Mouse (Mus musculus): ENCODE data around the gene Vasn.

Gene Vasn

GRCm38 (mm10) chr16:4643670-4644419, 4.1 kb downstream of the Vasn start:
- peak; percentile 89 to 93 for DNase-seq

GRCm38 (mm10) chr16:4645867-4646266, 6.1 kb downstream of the Vasn start:
- DNase-seq: no peak

- no peak for DNase-seq
Measured at GRCm38 (mm10) chr16:4646831-4647230, 7.1 kb downstream of the Vasn start.

GRCm38 (mm10) chr16:4647651-4648141, 8.0 kb downstream of the Vasn start:
- peak; percentile 59 to 76 for DNase-seq

GRCm38 (mm10) chr16:4648416-4649023, 8.8 kb downstream of the Vasn start:
- no peak for DNase-seq

GRCm38 (mm10) chr16:4649211-4649610, 9.5 kb downstream of the Vasn start:
- DNase-seq: no peak

- DNase-seq: no peak
Measured at GRCm38 (mm10) chr16:4649692-4650091, 10.0 kb downstream of the Vasn start.

- DNase-seq: no peak
Measured at GRCm38 (mm10) chr16:4650161-4650560, 10.4 kb downstream of the Vasn start.

GRCm38 (mm10) chr16:4651081-4651480, 11.3 kb downstream of the Vasn start:
- no peak for DNase-seq

GRCm38 (mm10) chr16:4651624-4652023, 11.9 kb downstream of the Vasn start:
- DNase-seq: no peak

GRCm38 (mm10) chr16:4652707-4653416, 13.1 kb downstream of the Vasn start:
- no peak for DNase-seq

- no peak for DNase-seq
Measured at GRCm38 (mm10) chr16:4654706-4655105, 15.0 kb downstream of the Vasn start.

GRCm38 (mm10) chr16:4655251-4655734, 15.6 kb downstream of the Vasn start:
- peak; percentile 60 to 62 for DNase-seq

GRCm38 (mm10) chr16:4655764-4656570, 16.2 kb downstream of the Vasn start:
- peak in 1 of 2 experiments; percentile 57 for DNase-seq

- DNase-seq: no peak
Measured at GRCm38 (mm10) chr16:4656571-4657081, 16.9 kb downstream of the Vasn start.

GRCm38 (mm10) chr16:4658781-4659245, 19.1 kb downstream of the Vasn start:
- DNase-seq: peak in 1 of 2 experiments; percentile 48

- no peak for DNase-seq
Measured at GRCm38 (mm10) chr16:4659326-4659725, 19.6 kb downstream of the Vasn start.

GRCm38 (mm10) chr16:4661605-4662004, 21.9 kb downstream of the Vasn start:
- no peak for DNase-seq

- DNase-seq: no peak
Measured at GRCm38 (mm10) chr16:4663806-4664205, 24.1 kb downstream of the Vasn start.

GRCm38 (mm10) chr16:4665726-4666125, 26.0 kb downstream of the Vasn start:
- DNase-seq: no peak

- peak; percentile 67 to 89 for DNase-seq
Measured at GRCm38 (mm10) chr16:4667190-4667808, 27.6 kb downstream of the Vasn start.

GRCm38 (mm10) chr16:4670317-4670716, 30.6 kb downstream of the Vasn start:
- DNase-seq: no peak
